Mouse (Mus musculus): ENCODE measurements around the gene Vti1b.
A peak's percentile ranks its signal among the peaks of the same experiment; 100 is the strongest.
"Not testable (repeated sequence)": the region's sequence is repeated elsewhere in the genome, so short reads cannot be mapped to it uniquely, and the experiment has no call there.

Gene Vti1b

GRCm38 (mm10) chr12:79172019-79172941 is at the start of gene Vti1b:
TSS of gene Vti1b (minus strand) at chr12:79172667.
- DNase-seq, result peak; percentile 92

- DNase-seq, result no peak
These were observed 45.0 kb upstream of the Vti1b start for GRCm38 (mm10) chr12:79217511-79217910.

- DNase-seq, result no peak
These were observed 39.0 kb upstream of the Vti1b start for GRCm38 (mm10) chr12:79211447-79211846.

GRCm38 (mm10) chr12:79208703-79209464 is 36.4 kb upstream of the Vti1b start, which contains the start of gene Rdh12:
TSS of gene Rdh12 (plus strand) at chr12:79208914.
- peak; percentile 46 for DNase-seq

- DNase-seq, result no peak
These were observed 29.4 kb upstream of the Vti1b start for GRCm38 (mm10) chr12:79201882-79202281.

GRCm38 (mm10) chr12:79197105-79197504 is 24.6 kb upstream of the Vti1b start:
- DNase-seq, result no peak

- DNase-seq, result peak; percentile 88
These were observed 21.0 kb upstream of the Vti1b start for GRCm38 (mm10) chr12:79193441-79193840.

GRCm38 (mm10) chr12:79192193-79192592 is 19.7 kb upstream of the Vti1b start, which contains the start of gene Rdh11:
TSS of gene Rdh11 (minus strand) at chr12:79192293.
- no peak for DNase-seq

- DNase-seq, result peak; percentile 85
These were observed 19.2 kb upstream of the Vti1b start for GRCm38 (mm10) chr12:79191701-79192100.

GRCm38 (mm10) chr12:79190931-79191673 is 18.6 kb upstream of the Vti1b start:
- DNase-seq, result peak; percentile 70

- not testable (repeated sequence) for DNase-seq
These were observed 12.7 kb upstream of the Vti1b start for GRCm38 (mm10) chr12:79185160-79185559.

- no peak for DNase-seq
These were observed 3.5 kb upstream of the Vti1b start for GRCm38 (mm10) chr12:79175998-79176397.

GRCm38 (mm10) chr12:79173721-79174120 is 1.3 kb upstream of the Vti1b start:
- peak; percentile 19 for DNase-seq

GRCm38 (mm10) chr12:79171269-79171995 is 1.0 kb downstream of the Vti1b start:
- no peak for DNase-seq

GRCm38 (mm10) chr12:79170421-79170820 is 2.0 kb downstream of the Vti1b start:
- DNase-seq, result no peak

- no peak for DNase-seq
These were observed 3.3 kb downstream of the Vti1b start for GRCm38 (mm10) chr12:79169173-79169572.

GRCm38 (mm10) chr12:79162876-79163275 is 9.6 kb downstream of the Vti1b start:
- no peak for DNase-seq

- no peak for DNase-seq
These were observed 22.8 kb downstream of the Vti1b start for GRCm38 (mm10) chr12:79149653-79150052.

- no peak for DNase-seq
These were observed 31.1 kb downstream of the Vti1b start for GRCm38 (mm10) chr12:79141384-79141783.

- DNase-seq, result no peak
These were observed 31.7 kb downstream of the Vti1b start for GRCm38 (mm10) chr12:79140811-79141210.

- no peak for DNase-seq
These were observed 33.0 kb downstream of the Vti1b start for GRCm38 (mm10) chr12:79139417-79139816.

GRCm38 (mm10) chr12:79138999-79139398 is 33.5 kb downstream of the Vti1b start:
- DNase-seq, result no peak
